Mouse (Mus musculus) retina, adult 2 months (tissue): ENCODE measurements around the gene P4hb.
A peak's percentile ranks its signal among the peaks of the same experiment; 100 is the strongest.
"Not testable (repeated sequence)": the region's sequence is repeated elsewhere in the genome, so short reads cannot be mapped to it uniquely, and the experiment has no call there.

Source experiments
- DNase-seq: peaks from one replicate; pipeline ENCODE4 v3.0.0-alpha.2; 2012; ENCODE audit warnings: low read depth, low spot score

The P4hb gene

DNA sequence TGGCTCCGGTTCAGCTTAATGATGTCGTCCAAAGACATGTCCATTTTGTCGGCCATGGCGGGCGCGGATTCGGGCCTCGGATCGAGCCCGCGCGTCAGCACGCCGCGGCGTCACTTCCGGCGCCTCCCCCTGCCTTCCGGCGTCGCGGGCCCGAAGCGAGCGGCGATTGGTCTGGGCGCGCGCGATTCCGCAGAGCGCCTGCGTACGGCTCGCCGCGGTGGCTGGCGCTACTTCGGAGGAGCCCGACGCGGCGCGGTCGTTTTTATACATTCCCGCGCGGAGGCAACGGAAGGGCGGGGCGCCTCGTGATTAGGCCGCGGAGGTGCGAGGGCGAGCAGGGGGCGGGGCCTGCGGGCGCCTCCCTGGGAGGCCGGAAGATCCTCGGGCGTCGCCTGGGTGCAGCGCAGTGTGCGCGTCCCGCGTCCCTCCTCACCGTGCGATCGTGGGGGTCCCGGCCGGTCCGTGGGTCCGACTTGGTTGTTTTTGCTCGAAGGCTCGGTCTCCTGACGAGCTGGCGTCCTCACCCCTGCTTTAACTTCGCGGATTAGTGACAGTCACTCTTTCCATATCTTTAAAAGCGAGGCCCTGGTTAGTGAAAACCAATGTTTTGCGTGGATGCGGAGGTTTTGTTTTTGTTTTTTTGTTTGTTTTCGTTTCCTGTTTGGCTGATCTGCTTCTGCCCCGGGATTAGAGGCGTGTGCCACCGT, 25.4 kb upstream of the P4hb start, which contains the start of the genes Alyref and Anapc11:
Gene Alyref (minus strand): TSS at position 83 of the 707 bp plus-strand sequence.
Gene Anapc11 (plus strand): TSS at position 139 of the 707 bp plus-strand sequence.
- DNase-seq: peak; percentile 83

DNA sequence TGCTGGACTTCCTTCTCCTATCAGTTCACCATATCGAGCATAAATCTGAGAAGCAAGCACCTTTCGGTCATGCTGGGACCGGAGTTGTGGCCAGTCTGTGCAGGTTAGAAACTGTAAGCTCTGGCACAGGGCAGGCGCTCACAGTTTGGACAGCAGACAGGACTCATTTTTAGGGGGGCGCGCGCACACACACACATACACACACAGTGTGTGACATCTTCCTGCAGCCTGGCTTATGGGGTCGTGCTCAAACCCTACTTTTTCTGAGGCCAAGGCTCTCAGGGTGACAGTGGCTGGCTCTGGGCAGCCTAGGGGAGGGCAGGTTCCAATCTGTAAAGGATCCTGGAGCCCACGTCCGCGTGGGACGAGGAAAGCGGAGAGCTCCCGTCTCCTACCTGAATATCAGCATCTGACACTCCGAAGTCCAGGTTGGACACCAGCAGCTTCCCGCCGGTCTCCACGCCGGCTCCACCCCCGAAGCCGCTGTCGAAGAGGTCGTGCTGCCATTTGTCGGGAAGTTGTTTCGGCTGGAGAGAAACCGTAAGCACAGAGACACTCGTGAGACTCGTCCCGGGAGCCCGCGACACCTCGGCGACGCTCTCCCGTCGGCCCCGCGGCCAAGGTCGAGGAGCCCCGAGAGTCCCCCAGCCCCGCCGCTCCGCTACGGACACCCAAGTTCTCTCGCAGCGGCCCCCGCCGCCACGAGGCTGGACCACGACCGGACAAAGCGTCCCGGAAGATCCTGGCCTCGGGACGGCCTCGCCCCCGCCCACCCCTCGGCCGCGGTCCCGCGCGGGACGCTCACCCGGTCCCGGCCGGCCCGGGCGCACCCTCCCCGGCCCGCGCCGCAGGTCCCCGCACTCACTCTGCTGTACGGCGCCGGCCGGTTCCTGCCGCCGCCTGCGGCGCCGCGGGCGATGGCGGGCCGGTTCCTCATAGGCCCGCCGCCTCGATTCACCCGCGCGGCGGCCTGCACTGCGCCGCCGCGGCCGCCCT, 24.5 kb upstream of the P4hb start:
- no peak for DNase-seq

DNA sequence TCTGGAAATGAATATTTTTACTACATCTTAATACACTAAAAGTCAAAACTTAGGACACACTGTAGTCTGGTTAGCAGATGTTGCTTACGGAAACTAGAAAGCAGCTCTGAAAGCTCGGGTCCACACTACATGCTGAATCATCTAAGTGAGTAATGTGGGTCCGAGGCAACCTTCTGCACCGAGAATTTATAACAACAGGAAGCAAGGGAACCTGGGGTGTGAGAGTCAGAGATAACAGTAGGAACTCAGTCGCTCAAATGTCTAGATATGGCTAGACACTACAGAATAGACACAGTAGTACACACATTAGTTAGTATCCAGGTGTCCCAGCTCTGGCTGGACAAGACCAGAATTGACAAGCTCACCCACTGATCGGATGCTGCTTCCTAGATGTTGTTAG, 15.5 kb upstream of the P4hb start:
- no peak for DNase-seq

DNA sequence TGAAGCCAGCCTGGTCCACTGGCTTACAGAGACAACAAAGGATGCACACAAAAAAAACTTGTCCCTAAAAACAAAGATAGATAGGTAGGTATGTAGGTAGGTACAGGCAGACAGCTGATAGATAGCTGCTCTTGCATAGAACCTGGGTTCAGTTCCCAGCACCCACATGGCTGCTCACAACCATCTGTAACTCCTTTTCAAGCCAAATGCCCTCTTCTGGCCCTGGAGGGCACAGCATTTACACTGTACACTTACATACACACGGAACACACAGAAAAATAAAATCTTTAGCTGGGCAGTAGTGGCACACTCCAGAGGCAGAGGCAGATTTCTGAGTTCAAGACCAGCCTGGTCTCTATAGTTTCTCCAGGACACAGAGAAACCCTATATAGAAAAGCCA, 10.9 kb upstream of the P4hb start:
- no peak for DNase-seq

DNA sequence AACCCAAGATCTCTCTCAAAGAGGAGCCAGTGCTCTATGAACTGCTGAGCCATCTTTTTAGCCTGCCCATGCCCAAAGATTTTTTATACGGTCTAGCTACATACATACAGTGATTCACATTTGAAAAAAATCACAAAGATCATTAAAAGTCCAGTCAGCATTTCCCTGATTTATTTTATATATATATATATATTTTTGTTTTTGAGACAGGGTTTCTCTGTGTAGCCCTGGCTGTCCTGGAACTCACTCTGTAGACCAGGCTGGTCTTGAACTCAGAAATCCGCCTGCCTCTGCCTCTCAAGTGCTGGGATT, 9.9 kb upstream of the P4hb start:
- not testable (repeated sequence) for DNase-seq

DNA sequence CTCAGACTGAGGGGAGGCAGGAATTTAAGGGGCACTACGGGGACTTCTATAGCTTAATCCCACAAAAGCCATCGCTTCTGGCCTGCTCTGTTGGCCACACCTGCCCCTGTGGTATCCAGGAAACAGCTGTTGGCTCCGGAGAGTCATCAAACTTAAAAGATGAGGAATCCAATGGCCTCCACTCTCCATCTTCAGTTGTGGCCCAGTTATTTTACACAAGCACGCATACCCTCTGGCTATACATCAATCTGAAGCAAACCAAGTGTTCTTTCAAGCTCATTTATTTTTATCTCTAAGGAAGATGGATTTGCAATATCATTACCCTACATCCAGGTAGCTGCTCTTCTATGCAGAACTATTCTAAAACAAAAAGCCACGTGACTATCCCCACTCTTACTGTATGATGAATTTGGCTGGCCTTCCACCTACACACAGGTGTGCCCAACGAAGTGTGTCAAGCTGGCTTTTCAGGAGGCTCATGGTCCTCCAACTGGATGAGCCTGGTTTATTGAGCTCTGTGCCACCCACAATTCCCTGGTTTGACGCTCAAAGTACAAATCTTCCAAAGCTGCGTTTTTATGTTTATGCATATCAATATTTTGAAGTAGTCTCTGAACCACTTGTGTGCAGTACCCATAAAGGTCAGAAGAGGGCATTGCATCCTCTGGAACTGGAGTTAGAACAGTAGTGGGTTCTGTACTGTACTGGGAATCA, 9.4 kb upstream of the P4hb start:
- DNase-seq: no peak

DNA sequence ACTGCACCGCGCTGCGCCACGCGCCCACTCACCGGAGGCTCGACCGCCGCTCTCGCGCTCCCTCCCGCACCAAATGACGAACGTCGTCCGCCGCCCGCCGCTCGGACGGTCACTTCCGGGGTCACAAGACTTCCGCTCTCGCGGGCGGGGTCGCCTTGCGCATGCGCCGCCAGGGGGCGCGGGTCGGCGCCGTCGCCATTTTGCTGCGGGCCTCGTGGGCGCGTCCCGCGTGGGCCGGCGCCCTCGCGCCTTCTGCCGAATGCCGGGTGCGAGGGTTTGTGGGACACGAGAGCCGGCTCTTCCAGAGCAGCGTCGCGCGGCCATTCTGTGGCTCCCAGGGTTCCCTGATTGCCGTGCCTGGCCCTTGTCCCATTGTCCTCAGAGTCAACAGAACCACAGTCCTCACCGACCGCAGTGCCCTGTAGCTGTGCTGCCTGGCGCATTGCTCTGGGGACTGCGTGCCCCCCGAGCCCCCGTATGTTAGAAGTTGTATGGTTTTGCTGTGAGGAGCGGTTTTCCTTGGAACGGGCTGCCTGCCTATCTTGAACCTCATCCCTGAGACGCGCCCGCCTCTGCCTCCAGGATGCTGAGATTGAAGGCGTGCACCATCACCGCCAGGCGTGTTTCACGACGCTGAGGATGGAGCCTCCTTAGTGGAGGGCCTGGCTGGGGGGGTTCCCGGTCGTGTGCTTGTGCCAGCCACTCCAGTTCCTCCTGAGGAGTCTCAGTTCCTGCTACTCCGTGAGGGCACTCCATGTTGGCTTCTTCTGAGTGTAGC, 8.6 kb upstream of the P4hb start, which contains the start of gene Arhgdia:
Gene Arhgdia (minus strand): TSS at position 135 of the 778 bp plus-strand sequence.
- peak; percentile 74 for DNase-seq

DNA sequence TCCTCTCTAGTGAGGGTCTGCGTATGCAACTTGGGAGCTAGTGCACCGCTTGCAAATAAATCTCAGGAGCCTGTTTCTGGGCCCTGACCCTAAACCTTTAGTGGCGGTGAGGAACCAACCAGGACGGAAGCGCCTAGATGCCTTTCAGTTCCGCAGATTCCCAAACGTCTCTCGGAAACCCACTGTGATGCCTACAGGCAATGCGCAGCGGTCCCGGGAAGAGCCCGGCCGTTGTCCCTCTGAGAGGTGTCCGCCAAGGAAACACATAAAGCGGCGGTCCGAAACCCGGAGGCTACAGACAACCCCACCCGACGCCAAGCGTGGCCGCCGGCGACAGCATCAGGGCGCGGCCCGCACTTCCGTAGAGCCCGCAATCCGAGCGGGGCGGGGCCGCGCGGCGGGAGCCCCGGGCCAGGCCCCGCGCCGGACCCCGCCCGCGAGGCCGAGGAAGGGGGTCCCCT, 7.8 kb upstream of the P4hb start:
- DNase-seq: no peak

DNA sequence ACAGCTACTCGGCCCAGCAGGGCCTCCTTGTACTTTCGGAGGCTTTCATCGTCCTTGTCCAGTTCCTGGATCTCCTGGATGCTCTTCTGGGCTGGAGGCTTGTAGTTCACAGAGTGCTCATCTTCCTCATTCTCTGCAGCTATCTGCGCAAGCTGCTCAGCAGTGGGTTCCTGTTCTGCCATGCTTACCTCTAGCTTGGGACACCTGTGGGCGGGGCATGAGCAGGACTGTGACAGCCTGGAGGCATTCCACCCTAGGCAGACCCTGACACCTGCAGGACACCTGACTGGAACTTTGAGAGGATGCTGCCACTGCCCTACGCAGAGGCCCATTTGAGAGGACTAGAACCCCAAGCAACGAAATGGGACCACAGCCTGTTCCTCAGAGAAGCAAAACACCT, 7.1 kb upstream of the P4hb start:
- no peak for DNase-seq

DNA sequence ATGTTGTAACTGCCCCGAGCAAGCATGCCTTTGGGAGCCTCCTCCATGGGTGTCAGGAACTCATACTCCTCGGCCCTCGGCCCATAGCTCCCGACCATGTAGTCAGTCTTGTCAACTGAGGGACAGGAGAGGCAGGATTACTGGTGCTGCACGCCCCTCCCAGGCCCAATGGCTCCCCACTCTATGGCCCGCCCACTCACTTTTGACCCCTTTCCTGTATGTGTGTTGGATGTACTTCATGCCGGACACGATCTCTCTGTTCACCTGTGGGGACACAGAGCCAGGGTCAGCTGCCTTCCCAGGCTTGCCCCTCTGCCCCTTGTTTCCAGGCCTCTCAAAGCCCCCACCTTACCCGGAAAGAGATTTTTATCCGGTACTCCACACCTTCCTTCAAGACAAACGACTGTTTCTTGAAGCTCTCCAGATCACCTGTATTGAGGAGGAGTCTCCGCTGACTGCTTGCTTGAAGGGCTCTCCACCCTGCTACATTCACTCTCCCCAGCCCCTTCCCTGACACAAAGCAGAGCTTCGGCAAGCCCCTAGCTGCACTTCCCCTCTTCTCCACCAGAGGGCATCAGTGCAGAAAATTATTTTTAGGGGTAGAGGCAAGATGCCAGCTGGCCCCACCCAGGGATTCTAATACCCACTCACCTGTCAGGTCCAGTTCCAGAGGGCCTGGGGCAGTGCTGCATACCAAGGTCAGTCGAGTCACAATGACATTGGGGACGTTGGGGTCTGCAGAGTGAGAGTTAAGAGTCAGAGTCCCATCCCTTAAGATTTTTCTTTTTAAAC, 6.5 kb upstream of the P4hb start:
- DNase-seq: no peak

DNA sequence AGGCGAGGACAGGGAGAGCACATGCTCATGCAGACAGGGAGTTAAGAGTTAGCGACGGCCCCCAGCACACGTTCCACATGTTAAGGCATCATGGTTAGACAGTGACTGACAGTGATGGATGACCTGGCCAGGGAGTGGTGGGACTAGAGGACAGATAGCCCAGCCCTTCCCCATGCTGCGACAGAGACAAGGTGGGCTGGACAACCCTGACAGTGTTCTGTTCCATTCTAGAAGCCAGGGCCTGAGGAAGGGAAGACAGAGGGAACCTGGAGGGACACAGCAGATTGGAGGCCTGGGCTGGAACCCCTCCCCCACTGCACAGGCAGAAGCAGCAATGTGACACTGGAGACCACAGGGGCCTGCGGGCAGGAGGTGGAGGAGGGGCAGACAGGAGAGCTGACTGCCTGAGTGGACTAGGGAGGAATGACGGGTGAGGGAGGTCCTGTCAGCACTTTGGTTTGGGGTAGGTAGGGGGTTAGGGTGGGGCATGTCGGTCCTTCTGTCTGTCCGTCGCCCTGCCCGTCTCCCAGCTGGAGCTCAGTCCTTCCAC, 5.7 kb upstream of the P4hb start:
- no peak for DNase-seq

DNA sequence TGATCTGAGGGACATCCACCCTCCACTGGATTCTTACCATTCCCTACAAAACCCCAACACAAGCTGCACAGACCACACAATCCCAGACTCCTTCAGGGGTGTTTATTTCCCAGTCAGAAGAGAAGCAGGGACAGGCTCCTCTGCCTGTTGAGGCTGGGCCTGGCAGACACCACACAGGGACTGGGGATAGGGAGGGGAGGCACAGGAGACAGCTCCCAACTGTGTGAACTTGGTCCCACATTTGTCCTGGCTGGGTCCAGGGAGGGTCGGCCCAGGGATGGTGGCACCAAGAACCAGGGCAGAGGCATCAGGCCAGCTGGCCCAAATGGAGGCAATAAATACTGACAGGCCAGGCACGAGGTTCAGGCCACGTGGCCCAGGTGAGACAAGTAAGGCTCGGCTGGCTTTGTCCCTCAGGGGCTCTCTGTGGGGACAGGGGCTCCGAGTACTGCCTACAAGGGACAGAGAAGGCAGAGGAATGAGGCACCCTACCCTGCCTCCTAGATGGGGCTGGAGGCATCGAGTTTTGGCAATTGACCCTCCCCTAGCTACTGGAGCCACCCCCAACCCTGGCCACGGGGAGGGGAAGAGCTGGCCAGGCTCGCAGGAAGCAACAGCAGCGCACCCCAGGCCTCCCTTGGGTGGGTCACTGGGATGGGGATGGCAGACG, 5.1 kb upstream of the P4hb start:
- DNase-seq: no peak

DNA sequence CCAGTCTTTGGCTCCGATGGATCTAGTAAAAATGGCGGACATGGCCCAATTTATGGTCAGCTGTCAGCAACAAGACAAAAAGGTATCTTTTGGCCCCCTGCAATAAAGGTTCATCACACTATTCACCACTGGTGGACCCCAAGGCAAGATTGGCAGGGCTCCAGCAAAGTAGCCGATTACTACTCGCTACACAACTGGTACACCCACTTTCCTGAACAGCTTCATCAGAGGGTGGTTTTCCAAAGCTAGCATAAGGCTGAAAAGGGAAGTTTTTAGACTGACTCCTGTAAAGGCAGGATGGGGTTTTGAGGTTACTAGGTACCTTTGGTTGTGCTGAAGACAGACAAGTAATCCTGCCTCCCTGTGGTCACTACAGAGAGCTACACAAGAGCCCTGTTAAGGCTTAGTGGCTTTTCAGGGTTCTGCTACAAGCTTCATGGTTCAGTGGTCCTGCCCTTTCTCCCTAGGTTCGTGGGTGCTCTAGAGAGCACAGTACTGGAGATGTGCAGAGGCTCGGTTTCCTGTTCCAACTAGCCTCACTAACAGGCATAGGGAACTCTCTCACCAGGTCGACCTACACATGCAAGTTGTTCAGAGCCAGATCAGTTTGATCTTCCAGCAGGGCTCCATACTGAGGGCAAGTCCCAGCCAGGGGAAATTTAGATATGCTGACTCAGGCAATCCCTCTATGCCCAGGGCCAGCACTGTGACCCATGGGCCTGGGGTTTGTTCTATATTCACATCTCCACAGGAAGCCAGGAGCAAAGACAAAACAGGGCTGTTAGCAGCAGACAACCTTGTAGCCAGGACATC, 4.4 kb upstream of the P4hb start:
- no peak for DNase-seq

DNA sequence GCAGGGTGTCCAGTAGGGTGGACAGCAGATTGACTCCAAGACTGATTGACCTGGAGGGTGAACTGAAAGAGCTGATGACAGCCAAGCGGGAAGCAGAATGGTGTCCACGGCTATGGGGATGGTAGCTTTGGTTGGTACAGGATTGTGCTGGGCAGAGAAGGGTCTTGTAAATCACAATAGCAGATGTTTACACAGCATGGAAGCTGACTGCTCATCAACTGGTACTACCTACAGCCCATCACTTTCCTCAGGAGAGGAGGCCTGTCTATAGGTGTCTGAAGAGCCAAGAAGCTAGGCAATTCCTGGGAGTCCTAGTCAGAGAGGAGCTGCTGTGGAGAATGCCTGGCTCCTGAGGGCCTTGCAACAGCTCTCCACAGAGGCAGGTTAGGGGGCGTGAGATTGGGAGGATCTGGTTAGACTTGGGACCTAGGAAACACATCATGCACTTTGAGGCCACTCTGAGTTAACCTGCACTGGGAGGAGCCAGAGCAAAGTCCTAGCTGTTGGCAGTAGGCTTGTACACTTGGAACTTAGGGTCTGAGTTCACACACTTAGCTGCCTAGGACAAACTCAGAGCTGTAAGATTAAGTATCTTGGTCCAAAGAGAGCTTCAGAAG, 3.4 kb upstream of the P4hb start:
- DNase-seq: no peak

DNA sequence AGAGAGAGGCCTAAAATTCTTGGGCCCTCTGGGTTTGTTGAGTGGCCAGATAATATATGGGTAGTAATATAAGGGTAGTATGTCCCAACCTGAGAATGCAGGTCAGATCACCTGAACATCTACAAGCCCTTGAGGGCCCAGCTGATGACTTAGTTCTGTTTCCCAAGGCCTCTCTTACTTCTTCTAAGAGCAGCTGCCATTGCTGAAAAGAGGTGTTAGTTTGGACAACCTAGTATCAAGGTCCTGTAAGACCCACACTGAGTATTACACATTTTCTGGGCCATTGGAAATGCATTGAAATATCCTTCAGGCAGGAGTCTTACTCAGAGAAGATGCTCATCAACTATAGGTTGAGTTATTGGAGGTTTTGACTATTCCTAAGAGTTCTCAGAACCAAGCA, 2.9 kb upstream of the P4hb start:
- DNase-seq: no peak

DNA sequence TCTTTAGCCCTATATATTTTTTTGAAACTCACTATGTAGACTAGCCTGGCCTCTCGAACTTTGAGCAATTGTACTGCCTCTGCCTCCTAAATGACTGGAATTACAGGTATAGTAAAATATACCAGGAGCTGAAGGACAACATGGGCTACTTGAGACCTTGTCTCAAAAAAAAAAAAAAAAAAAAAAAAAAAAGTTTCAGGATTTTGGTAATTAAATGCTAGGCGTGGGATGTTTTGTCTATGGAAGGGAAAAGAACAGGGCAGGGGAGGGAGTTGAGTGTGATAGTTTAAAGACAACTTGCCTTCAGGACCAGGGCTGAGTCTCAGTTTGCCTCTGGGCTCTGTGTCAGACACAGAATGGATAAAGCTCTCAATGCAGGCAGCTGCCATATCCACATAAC, 2.0 kb upstream of the P4hb start:
- no peak for DNase-seq

DNA sequence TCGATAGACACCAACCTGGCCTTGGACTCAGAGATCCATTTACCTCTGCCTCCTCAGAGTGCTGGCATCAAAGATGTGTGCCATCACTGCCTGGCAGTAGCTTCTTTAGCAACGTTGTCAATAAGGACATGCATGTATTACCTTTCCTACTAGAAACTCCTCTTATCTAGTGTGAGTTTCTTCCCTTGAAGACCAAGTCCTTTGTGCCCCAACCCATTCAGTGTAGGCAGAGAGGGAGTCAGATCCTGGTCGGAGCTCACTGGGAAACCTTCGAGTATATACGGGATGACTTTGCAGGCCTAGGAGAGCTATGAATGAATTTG, 1.2 kb upstream of the P4hb start:
- no peak for DNase-seq

DNA sequence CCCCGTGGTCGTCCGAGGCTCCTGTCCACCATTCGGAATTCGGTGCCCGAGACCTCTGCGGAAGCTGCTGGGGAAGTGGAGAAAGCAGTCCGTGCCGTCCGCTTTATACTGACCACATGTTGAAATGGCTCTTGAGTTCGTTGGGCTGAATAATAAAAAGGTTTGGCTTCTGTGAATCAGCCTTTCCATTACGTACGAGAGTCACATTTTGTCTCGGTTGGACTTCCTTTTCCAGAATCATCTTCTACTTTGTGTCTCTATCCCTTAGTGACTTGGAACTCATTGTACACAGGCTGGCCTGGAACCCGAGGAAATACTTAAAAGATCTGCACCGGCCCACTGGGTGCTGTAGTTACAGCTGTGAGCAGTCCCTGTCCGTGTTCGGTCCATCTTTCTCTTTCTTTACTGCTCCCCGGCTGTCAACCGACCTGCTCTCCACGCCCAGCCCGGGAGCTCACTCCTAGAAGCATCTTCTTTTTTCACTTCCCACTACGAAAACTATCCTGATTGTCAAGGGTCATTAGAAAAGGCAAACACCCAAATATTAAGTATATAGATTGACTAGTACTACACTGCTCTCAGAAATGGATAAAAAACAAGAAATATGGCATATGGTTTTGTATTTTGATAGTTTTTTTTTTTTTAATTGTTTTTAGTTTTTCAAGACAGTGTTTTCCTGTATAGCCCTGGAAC, 678 bp upstream of the P4hb start:
- DNase-seq: no peak
